Mouse (Mus musculus) hindbrain, embryonic 12.5 days (tissue): ENCODE measurements around the gene Ppme1. TPM values are rescaled to one million over a fixed set of nuclear protein-coding genes. Genes with fewer than 3 reads are reported as not detected.

Experiments used
- ATAC-seq: fragments of 200-750 bp; cut with Nextera tagmentation; 2 replicates; pipeline ENCODE4 v1.8.0; 2017; ENCODE audit warnings: moderate TSS enrichment; ENCODE audit not compliant: low FRiP score
- H3K27ac ChIP-seq: fragments of 300-500 bp; sonication (generic); 2 replicates; pipeline ENCODE4 v1.5.1; 2016; ENCODE audit warnings: mild to moderate bottlenecking
- H3K27me3 ChIP-seq: fragments of 300-500 bp; sonication (generic); 2 replicates; pipeline ENCODE4 v1.6.1; 2016; ENCODE audit warnings: mild to moderate bottlenecking
- H3K36me3 ChIP-seq: fragments of 300-500 bp; sonication (generic); 2 replicates; pipeline ENCODE4 v1.6.1; 2016; ENCODE audit warnings: mild to moderate bottlenecking
- H3K4me1 ChIP-seq: fragments of 300-500 bp; sonication (generic); 2 replicates; pipeline ENCODE4 v1.6.1; 2016
- H3K4me2 ChIP-seq: fragments of 300-500 bp; sonication (generic); replicated peaks from 2 replicates; pipeline ENCODE4 v1.6.1; 2016; ENCODE audit warnings: mild to moderate bottlenecking
- H3K4me3 ChIP-seq: fragments of 300-500 bp; sonication (generic); 2 replicates; pipeline ENCODE4 v1.5.1; 2016; ENCODE audit warnings: mild to moderate bottlenecking
- H3K9ac ChIP-seq: fragments of 300-500 bp; sonication (generic); 2 replicates; pipeline ENCODE4 v1.6.1; 2016; ENCODE audit warnings: mild to moderate bottlenecking, moderate library complexity
- H3K9me3 ChIP-seq: fragments of 300-500 bp; sonication (generic); replicated peaks from 2 replicates; pipeline ENCODE4 v1.6.1; 2016; ENCODE audit warnings: mild to moderate bottlenecking
- WGBS: fragments of 180-500 bp; shearing (Covaris S2); methylation state at CpG from one replicate; pipeline ENCODE4 v1.1.7; 2016; 5-methylcytosine and 5-hydroxymethylcytosine counted together
- polyA plus RNA-seq: library from polyadenylated mRNA; unstranded; fragments of >200 nt; fragmentation: Nextera tagmentation; extraction: Ambion mirVana; gene quantifications from 2 replicates; pipeline ENCODE4 v1.2.1, GENCODE M21; 2016

Gene Ppme1
- polyA plus RNA-seq, 1 experiment from 2014 or later = 102 TPM

DNA sequence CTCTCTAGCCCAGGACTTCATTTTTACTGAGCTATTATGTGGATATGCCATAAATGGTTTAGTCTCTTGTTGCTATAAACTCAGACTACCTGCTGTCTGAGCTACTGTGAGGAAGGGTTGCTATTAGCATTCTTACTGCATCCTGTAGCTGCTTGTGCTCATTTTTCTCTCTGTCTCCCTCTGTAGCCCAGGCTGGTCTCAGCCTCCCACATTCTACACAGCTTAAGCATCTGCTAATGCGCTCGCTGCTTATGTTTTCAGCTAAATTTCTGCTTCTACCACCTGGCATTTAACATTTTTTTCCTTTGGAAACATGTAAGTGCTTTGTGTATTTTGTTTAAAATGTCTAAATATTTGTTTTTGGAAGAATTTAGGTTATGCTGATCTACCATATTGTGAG lies 76.4 kb downstream of the Ppme1 start:
- H3K4me1 ChIP-seq = 0 out of 2 replicates have a peak, but pooled peaks cover 5% of the 10 kb centered on the region
- H3K27ac ChIP-seq = no peak overlapping the region
- 0 out of 2 replicates have a peak, but pooled peaks cover 4% of the 10 kb centered on the region for H3K27me3 ChIP-seq
- H3K9ac ChIP-seq = no peak overlapping the region
- ATAC-seq = no peak
- no peak overlapping the region for H3K4me2 ChIP-seq
- H3K36me3 ChIP-seq = no peaks in the 10 kb centered on the region
- no peaks in the 10 kb centered on the region for H3K9me3 ChIP-seq
- no peak overlapping the region for H3K4me3 ChIP-seq
- 96% methylated on average over 2 of the region's 2 CpGs for WGBS

GRCm38 (mm10) chr7:100293546-100293945 lies 78.6 kb downstream of the Ppme1 start:
- Histone ChIP-seq H3K27ac (no peak overlapping the region), H3K9ac (no peak overlapping the region), H3K4me2 (no peak overlapping the region), H3K4me1 (peaks cover 6% of the 10 kb centered on the region), H3K36me3 (no peaks in the 10 kb centered on the region), H3K9me3 (no peaks in the 10 kb centered on the region), H3K27me3 (0 out of 2 replicates have a peak, but pooled peaks cover 4% of the 10 kb centered on the region), H3K4me3 (no peak overlapping the region)
- ATAC-seq = no peak
- 84% methylated on average over 8 of the region's 8 CpGs for WGBS

- Histone ChIP-seq H3K4me2 (peak overlapping the region; percentile 33), H3K9ac (no peak overlapping the region), H3K4me1 (peaks cover 17% of the 10 kb centered on the region), H3K27ac (peak overlapping the region; percentile 92), H3K4me3 (no peak overlapping the region), H3K9me3 (no peaks in the 10 kb centered on the region), H3K36me3 (no peaks in the 10 kb centered on the region), H3K27me3 (peaks cover 26% of the 10 kb centered on the region)
- 41% methylated on average over 11 of the region's 11 CpGs for whole genome bisulfite sequencing
- peak; percentile 27; the same call in 1 of the 2 replicates for ATAC-seq
Measured at GRCm38 (mm10) chr7:100288622-100289021, 83.5 kb downstream of the Ppme1 start.

DNA sequence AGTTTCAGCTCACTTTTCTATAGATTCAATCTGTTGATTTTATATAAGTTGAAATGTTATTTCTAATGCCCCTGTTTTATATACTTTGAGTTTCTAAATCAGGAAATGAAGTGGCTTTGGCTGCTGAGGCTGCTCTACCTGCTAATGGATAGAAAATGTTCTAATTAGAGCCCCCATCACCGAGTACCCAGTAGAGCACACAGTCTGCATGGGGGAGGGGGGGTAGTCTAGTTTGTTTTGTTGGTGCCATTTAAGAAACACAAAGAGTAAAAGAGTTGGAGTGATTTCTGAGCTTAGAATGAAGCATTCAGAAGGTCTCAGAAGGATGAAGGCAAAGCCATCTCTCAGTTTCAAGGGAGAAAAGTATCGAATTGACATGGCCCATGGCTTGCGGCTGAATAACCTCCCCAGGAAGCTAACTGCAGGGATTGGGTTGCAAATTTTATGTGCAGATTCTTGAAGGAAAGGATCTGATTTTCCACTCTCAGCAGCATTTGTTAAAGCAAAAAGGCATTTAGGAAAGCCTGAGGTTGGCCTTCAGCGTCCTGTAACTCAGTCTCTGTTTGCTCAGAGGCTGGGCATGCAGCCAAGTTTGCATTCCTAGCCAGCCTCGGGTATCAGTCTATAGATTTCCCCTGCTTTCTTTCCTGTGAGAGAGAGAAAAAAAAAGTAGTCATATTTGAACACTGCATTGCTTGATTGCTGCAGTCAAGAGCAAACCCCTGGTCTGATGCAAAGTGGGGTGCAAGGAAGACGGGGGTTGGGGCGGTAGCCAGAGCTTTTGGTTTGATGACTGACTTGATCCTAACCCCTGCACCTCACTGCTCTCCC lies 84.1 kb downstream of the Ppme1 start:
- H3K9ac ChIP-seq = no peak overlapping the region
- peak; percentile 71 for ATAC-seq
- no peak overlapping the region for H3K4me3 ChIP-seq

DNA sequence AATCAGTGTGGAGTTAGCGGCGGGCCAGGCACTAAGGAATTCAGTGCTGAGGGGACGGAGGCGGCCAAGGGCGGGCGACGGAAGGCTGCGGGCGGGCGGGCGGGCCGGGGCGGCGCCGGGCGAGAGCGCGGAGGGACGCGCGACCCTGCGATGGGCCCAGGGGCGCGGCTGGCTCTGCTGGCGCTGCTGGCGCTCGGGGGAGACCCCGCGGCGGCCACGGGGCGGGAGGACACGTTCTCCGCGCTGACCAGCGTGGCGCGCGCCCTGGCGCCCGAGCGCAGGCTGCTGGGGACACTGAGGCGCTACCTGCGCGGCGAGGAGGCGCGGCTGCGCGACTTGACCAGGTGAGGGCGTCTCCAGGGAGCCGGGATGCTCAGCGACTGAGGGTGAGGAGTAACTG lies 86.7 kb downstream of the Ppme1 start, which contains the start of gene P4ha3:
P4ha3 (plus strand) TSS at position 138 of the 400 bp plus-strand sequence.
- ATAC-seq = peak; percentile 41
- Histone ChIP-seq H3K4me3 (peak within 1 kb of the TSS; percentile 64), H3K27ac (peak within 1 kb of the TSS; percentile 40), H3K36me3 (no peaks in the 10 kb centered on the region), H3K27me3 (peaks cover 24% of the 10 kb centered on the region), H3K4me1 (peaks cover 20% of the 10 kb centered on the region), H3K9me3 (no peaks in the 10 kb centered on the region), H3K4me2 (peak within 1 kb of the TSS; percentile 98), H3K9ac (peak within 1 kb of the TSS; percentile 84)
- under 1% methylated on average over 45 of the region's 53 CpGs for WGBS

More for the DNA sequence above, 84.1 kb downstream of the Ppme1 start:
- Histone ChIP-seq H3K9me3 (no peaks in the 10 kb centered on the region), H3K27me3 (peaks cover 24% of the 10 kb centered on the region), H3K27ac (peak overlapping the region; percentile 92), H3K4me2 (peak overlapping the region; percentile 33), H3K36me3 (no peaks in the 10 kb centered on the region), H3K4me1 (peaks cover 17% of the 10 kb centered on the region)
- WGBS = 24% methylated on average over 7 of the region's 7 CpGs

DNA sequence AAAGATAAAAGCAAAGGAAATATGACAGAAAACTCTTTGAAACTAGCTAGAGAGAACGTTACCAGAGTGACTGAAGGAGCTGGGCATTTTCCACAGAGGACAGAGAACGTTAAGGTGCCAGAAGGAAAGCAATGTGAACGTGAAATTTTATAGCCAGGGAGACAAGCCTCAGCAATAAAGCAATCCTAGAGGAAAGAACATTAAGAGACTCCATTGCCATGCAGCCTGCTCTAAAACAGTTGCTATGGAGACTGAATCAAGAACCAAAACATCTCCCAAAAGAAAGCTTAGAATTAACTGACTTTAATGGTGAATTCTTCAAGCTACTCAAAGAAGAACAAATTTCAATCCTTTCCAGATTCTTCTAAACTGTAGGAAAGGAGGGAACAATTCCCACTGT lies 88.8 kb downstream of the Ppme1 start:
- Histone ChIP-seq H3K4me1 (peaks cover 11% of the 10 kb centered on the region), H3K4me3 (no peak overlapping the region), H3K36me3 (no peaks in the 10 kb centered on the region), H3K9ac (no peak overlapping the region), H3K9me3 (no peaks in the 10 kb centered on the region), H3K27ac (no peak overlapping the region), H3K27me3 (peaks cover 24% of the 10 kb centered on the region), H3K4me2 (no peak overlapping the region)
- ATAC-seq = no peak
- WGBS = 31% methylated on average over 3 of the region's 3 CpGs

GRCm38 (mm10) chr7:100281596-100281995 lies 90.5 kb downstream of the Ppme1 start:
- ATAC-seq = no peak
- H3K36me3 ChIP-seq = no peaks in the 10 kb centered on the region
- H3K4me3 ChIP-seq = no peak overlapping the region
- peaks cover 7% of the 10 kb centered on the region; the same call in 1 of the 2 replicates for H3K4me1 ChIP-seq
- 46% methylated on average over 3 of the region's 3 CpGs for WGBS
- H3K4me2 ChIP-seq = no peak overlapping the region
- no peak overlapping the region for H3K9ac ChIP-seq
- no peaks in the 10 kb centered on the region for H3K9me3 ChIP-seq
- H3K27me3 ChIP-seq = peaks cover 24% of the 10 kb centered on the region
- H3K27ac ChIP-seq = no peak overlapping the region

DNA sequence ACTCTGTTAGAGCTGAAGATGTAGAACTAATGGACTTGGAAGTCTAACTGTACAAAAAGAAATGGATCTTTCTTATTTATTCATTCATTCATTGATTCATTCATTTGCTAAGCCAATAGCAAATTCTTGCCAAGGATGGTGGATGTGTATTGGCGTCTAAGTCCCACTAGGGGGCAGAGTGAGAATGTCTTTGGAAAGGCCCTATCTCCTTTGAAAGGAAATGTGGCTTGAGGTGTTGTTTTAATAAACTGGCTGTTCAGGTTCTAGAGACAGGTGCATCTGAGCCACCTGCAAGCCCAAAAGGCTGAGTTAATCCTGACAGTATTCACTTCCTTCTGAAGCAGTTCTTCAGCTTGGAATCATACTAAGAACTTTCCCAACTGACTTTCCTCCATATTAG lies 92.3 kb downstream of the Ppme1 start:
- no peak for ATAC-seq
- no peak overlapping the region for H3K4me2 ChIP-seq
- H3K36me3 ChIP-seq = peaks cover 3% of the 10 kb centered on the region; the same call in 1 of the 2 replicates
- peaks cover 8% of the 10 kb centered on the region; the same call in 1 of the 2 replicates for H3K27me3 ChIP-seq
- H3K9ac ChIP-seq = no peak overlapping the region
- no peak overlapping the region for H3K4me3 ChIP-seq
- WGBS = 0% methylated on average over 1 of the region's 1 CpGs
- no peak overlapping the region for H3K27ac ChIP-seq
- no peaks in the 10 kb centered on the region for H3K9me3 ChIP-seq
- H3K4me1 ChIP-seq = peaks cover 3% of the 10 kb centered on the region; the same call in 1 of the 2 replicates

Other genes starting within 250 kb of the Ppme1 start
- gene Lipt2, start 213.0 kb downstream of the Ppme1 start, polyA plus RNA-seq = 15.5 and 17.9 TPM in 2 replicates
- gene Kcne3, start 195.8 kb downstream of the Ppme1 start, polyA plus RNA-seq = 3.2 and 4.7 TPM in 2 replicates
- 11.2 and 13.0 TPM in 2 replicates for gene Pgm2l1, start 144.9 kb downstream of the Ppme1 start, polyA plus RNA-seq
- gene P4ha3, start 86.8 kb downstream of the Ppme1 start, polyA plus RNA-seq = 12.6 and 13.2 TPM in 2 replicates
- 33.2 and 37.4 TPM in 2 replicates for gene C2cd3, start 74 bp downstream of the Ppme1 start, polyA plus RNA-seq
- not detected in 2 replicates for gene Ucp3, start 100.7 kb upstream of the Ppme1 start, polyA plus RNA-seq
- 123 and 130 TPM in 2 replicates for gene Ucp2, start 121.0 kb upstream of the Ppme1 start, polyA plus RNA-seq
- 5.0 and 8.2 TPM in 2 replicates for gene Dnajb13, start 142.7 kb upstream of the Ppme1 start, polyA plus RNA-seq
- gene Coa4, start 164.8 kb upstream of the Ppme1 start, polyA plus RNA-seq = 13.4 and 15.6 TPM in 2 replicates
- 194 and 218 TPM in 2 replicates for gene Rab6a, start 235.1 kb upstream of the Ppme1 start, polyA plus RNA-seq
- gene Mrpl48, start 236.0 kb upstream of the Ppme1 start, polyA plus RNA-seq = 62.3 and 64.6 TPM in 2 replicates